Mouse (Mus musculus) heart, postnatal 0 days (tissue): ENCODE data around the gene Bmpr1a.

ENCODE experiments used
- CTCF ChIP-seq: IDR thresholded peaks from 2 replicates; pipeline ENCODE4 v1.5.1; 2016; ENCODE audit warnings: antibody characterized with exemption, control low read depth, low read depth
- EP300 ChIP-seq: IDR thresholded peaks from 2 replicates; pipeline ENCODE4 v1.6.1; 2016; ENCODE audit warnings: antibody characterized with exemption, low read depth

DNA sequence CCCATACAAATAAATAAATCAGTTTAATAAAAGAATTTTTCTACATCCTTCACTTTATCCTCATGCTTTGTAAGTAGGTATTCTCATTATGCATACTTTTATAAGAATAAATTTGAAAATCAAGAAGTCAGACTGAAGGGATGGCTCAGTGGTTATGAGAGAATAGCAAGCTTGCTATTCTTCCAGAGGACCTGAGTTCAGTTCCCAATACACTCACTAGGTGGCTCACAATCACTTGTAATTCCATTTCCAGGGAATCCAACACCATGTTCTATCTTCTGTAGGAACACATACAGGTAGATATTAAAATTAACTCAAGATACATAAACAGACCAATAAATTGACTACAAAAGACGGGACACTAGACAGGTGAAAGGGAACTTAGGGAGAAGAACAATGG lies 44.3 kb downstream of the Bmpr1a start:
- TF ChIP-seq CTCF: peak; percentile 64
- TF ChIP-seq EP300: no peak
